In the genomic region with DNA sequence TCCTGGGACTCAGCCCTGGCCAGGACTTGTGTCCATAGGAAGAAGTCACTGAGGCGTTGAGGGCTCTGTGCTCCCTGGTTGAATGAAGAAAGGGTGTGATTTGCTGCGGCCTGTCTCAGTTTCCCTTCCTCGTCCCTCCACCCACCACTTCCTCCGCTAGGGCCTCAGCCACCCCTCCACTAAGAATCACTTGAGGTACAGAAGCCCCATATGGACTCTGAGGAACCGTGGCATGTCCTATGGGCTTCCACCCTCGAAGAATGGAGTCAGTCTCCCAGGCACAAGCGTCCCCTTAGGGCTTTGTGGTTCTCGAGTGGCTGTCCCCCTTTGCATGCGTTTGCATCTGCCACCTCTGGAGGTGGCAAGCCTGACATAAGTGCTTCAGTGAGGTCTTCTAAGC, we compare ENCODE assay signal across 17 mouse cellular contexts.
"Had no signal": no experiment of that assay in that cellular context is flagged by ENCODE, and none has a peak within 500 bp of the region (broad histone marks: within the 10 kb centered on the region; RNA-seq: fewer than 3 reads in every experiment).

No protein-coding gene starts in this region.

- H3K27ac ChIP-seq: layer of hippocampus, adult 2 months; limb, embryonic 13.5 days; midbrain, embryonic 15.5 days; neural tube, embryonic 12.5 days had no signal

- H3K4me1 ChIP-seq: limb, embryonic 13.5 days; midbrain, embryonic 15.5 days; neural tube, embryonic 12.5 days had no signal

- ATAC-seq: midbrain, embryonic 15.5 days had no signal

- H3K36me3 ChIP-seq: midbrain, embryonic 15.5 days; neural tube, embryonic 12.5 days had no signal

- H3K4me2 ChIP-seq: limb, embryonic 13.5 days; lung, embryonic 14.5 days; midbrain, embryonic 11.5 days; midbrain, embryonic 15.5 days; neural tube, embryonic 12.5 days had no signal

- DNase-seq: kidney, adult 18-20 months; kidney, postnatal 10 days; kidney, postnatal 4 days; left cerebral cortex, postnatal 4 days; lung, embryonic 14.5 days; lung, postnatal 10 days; lung, postnatal 4 days; retina, postnatal 1 day; right cerebral cortex, postnatal 14 days; thymus, adult 18-20 months; thymus, postnatal 14 days had no signal

- H3K4me3 ChIP-seq: layer of hippocampus, adult 2 months; limb, embryonic 13.5 days; megakaryocyte, embryonic 14.5 days; midbrain, embryonic 15.5 days; neural tube, embryonic 12.5 days had no signal

- H3K9me3 ChIP-seq: limb, embryonic 13.5 days; megakaryocyte, embryonic 14.5 days; midbrain, embryonic 15.5 days; neural tube, embryonic 12.5 days had no signal

- H3K9ac ChIP-seq: limb, embryonic 13.5 days; lung, embryonic 14.5 days; midbrain, embryonic 15.5 days; neural tube, embryonic 12.5 days had no signal

- H3K27me3 ChIP-seq: limb, embryonic 13.5 days; megakaryocyte, embryonic 14.5 days; midbrain, embryonic 15.5 days; neural tube, embryonic 12.5 days had no signal
